Mouse (Mus musculus) kidney, postnatal 0 days (tissue): ENCODE measurements around the gene Nras. TPM values are rescaled to one million over a fixed set of nuclear protein-coding genes. Genes with fewer than 3 reads are reported as not detected.

Experiments used
- ATAC-seq: fragments of 200-750 bp; cut with Nextera tagmentation; replicated peaks from 2 replicates; pipeline ENCODE4 v1.8.0; 2017; ENCODE audit warnings: low read depth, moderate number of reproducible peaks, moderate TSS enrichment, moderate library complexity; ENCODE audit not compliant: low FRiP score
- DNase-seq: peaks from one replicate; pipeline ENCODE4 v3.0.0-alpha.2; 2016; ENCODE audit warnings: low spot score
- H3K27ac ChIP-seq: fragments of 300-500 bp; sonication (generic); 2 replicates; pipeline ENCODE4 v1.5.1; 2014; ENCODE audit warnings: mild to moderate bottlenecking
- H3K27me3 ChIP-seq: fragments of 300-500 bp; sonication (generic); 2 replicates; pipeline ENCODE4 v1.6.1; 2014; ENCODE audit warnings: low read length, mixed read lengths; ENCODE audit not compliant: insufficient read depth
- H3K36me3 ChIP-seq: fragments of 300-500 bp; sonication (generic); 2 replicates; pipeline ENCODE4 v1.6.1; 2014; ENCODE audit warnings: low read length, mixed read lengths; ENCODE audit not compliant: insufficient read depth
- H3K4me1 ChIP-seq: fragments of 300-500 bp; sonication (generic); replicated peaks from 2 replicates; pipeline ENCODE4 v1.6.1; 2014; ENCODE audit warnings: antibody characterized with exemption, low read length, mixed read lengths; ENCODE audit not compliant: insufficient read depth
- H3K4me2 ChIP-seq: fragments of 300-500 bp; sonication (generic); 2 replicates; pipeline ENCODE4 v1.6.1; 2014; ENCODE audit warnings: mild to moderate bottlenecking, low read length, moderate library complexity, mixed read lengths
- H3K4me3 ChIP-seq: fragments of 300-500 bp; sonication (generic); replicated peaks from 2 replicates; pipeline ENCODE4 v1.5.1; 2014; ENCODE audit warnings: low read depth, low read length
- H3K9ac ChIP-seq: fragments of 300-500 bp; sonication (generic); 2 replicates; pipeline ENCODE4 v1.6.1; 2014; ENCODE audit warnings: low read depth, low read length
- H3K9me3 ChIP-seq: fragments of 300-500 bp; sonication (generic); replicated peaks from 2 replicates; pipeline ENCODE4 v1.6.1; 2016; ENCODE audit warnings: low read length, inconsistent platforms, mixed read lengths
- CTCF ChIP-seq: IDR thresholded peaks from 2 replicates; pipeline ENCODE4 v1.5.1; 2016; ENCODE audit warnings: antibody characterized with exemption, low read depth, mild to moderate bottlenecking, moderate library complexity
- WGBS: fragments of 180-500 bp; shearing (Covaris S2); extraction: QIAGEN DNeasy Blood & Tissue Kit; methylation state at CpG from one replicate; pipeline ENCODE4 v1.1.7; 2014; 5-methylcytosine and 5-hydroxymethylcytosine counted together
- polyA plus RNA-seq: library from polyadenylated mRNA; unstranded; fragments of >200 nt; fragmentation: Nextera tagmentation; extraction: Ambion mirVana; gene quantifications from 2 replicates; pipeline ENCODE4 v1.2.1, GENCODE M21; 2015

Nras gene
- polyA plus RNA-seq, 1 experiment from 2014 or later: 53.2 TPM

DNA sequence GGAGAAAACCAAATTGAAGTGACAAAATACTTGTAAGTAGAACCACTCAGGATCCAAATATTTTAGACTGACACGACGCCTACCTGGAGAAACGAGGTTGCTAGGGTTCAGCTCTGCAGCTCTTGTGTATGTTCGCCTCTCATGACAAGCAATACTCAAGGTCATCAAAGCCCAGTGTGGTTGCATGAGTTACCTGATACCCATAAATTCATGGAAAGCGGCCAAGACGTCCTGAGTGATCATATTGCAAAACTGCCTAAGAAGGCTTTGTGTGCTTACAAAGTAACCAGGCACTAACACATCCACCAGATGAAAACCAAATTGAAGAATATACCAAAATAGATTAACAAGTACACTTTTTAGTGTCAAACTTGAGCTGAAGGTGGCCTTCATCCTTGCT is 10.9 kb downstream of the Nras start:
- DNase-seq (no peak), ATAC-seq (no peak)
- H3K4me2 ChIP-seq: no peak overlapping the region
- H3K36me3 ChIP-seq: peaks cover 34% of the 10 kb centered on the region
- no peak for TF ChIP-seq CTCF
- WGBS: 82% methylated on average over 6 of the region's 6 CpGs
- H3K4me3 ChIP-seq: no peak overlapping the region
- H3K9me3 ChIP-seq: no peaks in the 10 kb centered on the region
- no peaks in the 10 kb centered on the region for H3K27me3 ChIP-seq
- H3K27ac ChIP-seq: no peak overlapping the region
- H3K4me1 ChIP-seq: no peaks in the 10 kb centered on the region
- no peak overlapping the region for H3K9ac ChIP-seq

GRCm38 (mm10) chr3:103073771-103074170 is 15.7 kb downstream of the Nras start, which contains the start of gene Ampd1:
Ampd1 (plus strand) TSS chr3:103074014.
- ATAC-seq: no peak
- H3K4me2 ChIP-seq: no peak within 1 kb of the TSS
- H3K4me3 ChIP-seq: no peak within 1 kb of the TSS
- H3K9ac ChIP-seq: no peak within 1 kb of the TSS
- no peaks in the 10 kb centered on the region for H3K9me3 ChIP-seq
- H3K36me3 ChIP-seq: peaks cover 2% of the 10 kb centered on the region; the same call in 1 of the 2 replicates
- no peak for DNase-seq
- TF ChIP-seq CTCF: no peak
- no peaks in the 10 kb centered on the region for H3K27me3 ChIP-seq
- WGBS: 50% methylated on average over 5 of the region's 5 CpGs
- no peak within 1 kb of the TSS for H3K27ac ChIP-seq
- no peaks in the 10 kb centered on the region for H3K4me1 ChIP-seq

GRCm38 (mm10) chr3:103075871-103076270 is 17.8 kb downstream of the Nras start:
- TF ChIP-seq CTCF: no peak
- Histone ChIP-seq H3K4me3 (no peak overlapping the region), H3K4me2 (no peak overlapping the region), H3K9me3 (no peaks in the 10 kb centered on the region), H3K27me3 (no peaks in the 10 kb centered on the region), H3K9ac (no peak overlapping the region), H3K27ac (no peak overlapping the region), H3K4me1 (no peaks in the 10 kb centered on the region), H3K36me3 (no peaks in the 10 kb centered on the region)
- 75% methylated on average over 9 of the region's 9 CpGs for WGBS
- DNase-seq: no peak
- ATAC-seq: no peak

DNA sequence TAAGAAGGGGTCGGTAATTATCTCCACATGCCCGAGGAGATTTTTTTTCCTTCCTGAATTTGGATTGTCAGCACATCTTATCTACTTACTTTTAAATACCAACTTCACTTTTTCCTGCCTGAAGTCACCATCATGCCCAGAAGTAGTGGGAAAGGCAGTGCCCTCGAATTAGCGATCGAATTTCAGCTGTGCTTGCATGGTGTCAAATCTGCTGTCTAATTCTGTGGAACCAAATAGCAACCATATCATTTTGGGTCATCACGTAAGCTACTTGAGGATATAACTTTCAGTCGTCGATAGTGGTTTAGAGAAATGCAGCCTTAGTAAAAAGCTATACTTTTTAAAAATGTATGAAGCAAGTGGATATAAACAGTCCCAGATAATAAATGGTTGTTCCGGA is 18.4 kb downstream of the Nras start:
- no peak for TF ChIP-seq CTCF
- H3K9me3 ChIP-seq: no peaks in the 10 kb centered on the region
- H3K4me1 ChIP-seq: no peaks in the 10 kb centered on the region
- H3K4me3 ChIP-seq: no peak overlapping the region
- no peak overlapping the region for H3K27ac ChIP-seq
- no peak for ATAC-seq
- no peak for DNase-seq
- no peaks in the 10 kb centered on the region for H3K27me3 ChIP-seq
- no peak overlapping the region for H3K4me2 ChIP-seq
- H3K9ac ChIP-seq: no peak overlapping the region
- WGBS: 90% methylated on average over 9 of the region's 9 CpGs
- no peaks in the 10 kb centered on the region for H3K36me3 ChIP-seq

- Histone ChIP-seq H3K36me3 (no peaks in the 10 kb centered on the region), H3K4me3 (no peak overlapping the region), H3K9me3 (no peaks in the 10 kb centered on the region), H3K27ac (no peak overlapping the region), H3K9ac (no peak overlapping the region), H3K4me2 (no peak overlapping the region), H3K4me1 (no peaks in the 10 kb centered on the region), H3K27me3 (no peaks in the 10 kb centered on the region)
- no peak for TF ChIP-seq CTCF
- DNase-seq: no peak
- WGBS: 86% methylated on average over 9 of the region's 9 CpGs
- no peak for ATAC-seq
These were observed 21.2 kb downstream of the Nras start for GRCm38 (mm10) chr3:103079301-103079700.

- DNase-seq: no peak
These were observed 23.0 kb downstream of the Nras start for GRCm38 (mm10) chr3:103081051-103081450.

GRCm38 (mm10) chr3:103081861-103082453 is 23.9 kb downstream of the Nras start:
- no peak for TF ChIP-seq CTCF
- ATAC-seq: no peak

More at GRCm38 (mm10) chr3:103081051-103081450, 23.0 kb downstream of the Nras start:
- Histone ChIP-seq H3K27ac (no peak overlapping the region), H3K4me2 (no peak overlapping the region), H3K4me1 (no peaks in the 10 kb centered on the region), H3K27me3 (no peaks in the 10 kb centered on the region), H3K9me3 (no peaks in the 10 kb centered on the region), H3K36me3 (no peaks in the 10 kb centered on the region), H3K9ac (no peak overlapping the region), H3K4me3 (no peak overlapping the region)
- TF ChIP-seq CTCF: no peak
- WGBS: 79% methylated on average over 11 of the region's 11 CpGs
- ATAC-seq: no peak

More at GRCm38 (mm10) chr3:103081861-103082453, 23.9 kb downstream of the Nras start:
- Histone ChIP-seq H3K9me3 (no peaks in the 10 kb centered on the region), H3K4me2 (no peak overlapping the region), H3K4me1 (no peaks in the 10 kb centered on the region), H3K9ac (no peak overlapping the region), H3K27me3 (no peaks in the 10 kb centered on the region), H3K36me3 (no peaks in the 10 kb centered on the region), H3K4me3 (no peak overlapping the region), H3K27ac (no peak overlapping the region)
- WGBS: 76% methylated on average over 17 of the region's 17 CpGs
- peak; percentile 5 for DNase-seq
